Mouse (Mus musculus) left cerebral cortex, postnatal 10 days (tissue): ENCODE measurements around the gene Zp3. TPM values are rescaled to one million over a fixed set of nuclear protein-coding genes. Genes with fewer than 3 reads are reported as not detected.

ENCODE experiments used
- DNase-seq, 2 experiments: peaks; one replicate each; pipeline ENCODE4 v3.0.0; 2021 to 2022; ENCODE audit warnings: low spot score in 2 of 2, mixed read lengths in 1 of 2; ENCODE audit errors: extremely low spot score in 1 of 2
- intact Hi-C: fragments of 180-260 bp; cut with DNase I; formaldehyde crosslinking; loops from one replicate; pipeline ENCODE4 v1.15.1; 2025
- total RNA-seq, 2 experiments: library from RNA; stranded (reverse); gene quantifications; 2 replicates each; pipeline ENCODE4 v1.2.3; 2021

The Zp3 gene
- total RNA-seq, 2 experiments from 2014 or later = not detected

GRCm38 (mm10) chr5:135994335-135994724 lies 14.4 kb downstream of the Zp3 start:
- intact Hi-C loops = no loop called here
- DNase-seq = no peak

- intact Hi-C loops = no loop called here
- peak; percentile 91 to 93 for DNase-seq
Measured at GRCm38 (mm10) chr5:135994725-135995687, 15.1 kb downstream of the Zp3 start, which contains the start of gene Dtx2. TSS of gene Dtx2 (plus strand) at chr5:135994800.

- DNase-seq = no peak
- intact Hi-C loops = no loop called here
Measured at GRCm38 (mm10) chr5:135996162-135996561, 16.3 kb downstream of the Zp3 start.

GRCm38 (mm10) chr5:136001222-136001621 lies 21.3 kb downstream of the Zp3 start:
- intact Hi-C loops = no loop called here
- no peak for DNase-seq

GRCm38 (mm10) chr5:136002325-136002724 lies 22.4 kb downstream of the Zp3 start:
- DNase-seq = no peak
- intact Hi-C loops = no loop called here

- DNase-seq = no peak
- intact Hi-C loops = no loop called here
Measured at GRCm38 (mm10) chr5:136002751-136003151, 22.9 kb downstream of the Zp3 start.

- DNase-seq = no peak
Measured at GRCm38 (mm10) chr5:136004537-136004936, 24.6 kb downstream of the Zp3 start.

GRCm38 (mm10) chr5:136007745-136008144 lies 27.8 kb downstream of the Zp3 start:
- no peak for DNase-seq
- intact Hi-C loops = no loop called here

More at GRCm38 (mm10) chr5:136004537-136004936, 24.6 kb downstream of the Zp3 start:
- intact Hi-C loops = no loop called here

- intact Hi-C loops = no loop called here
- DNase-seq = no peak
Measured at GRCm38 (mm10) chr5:136014877-136015276, 35.0 kb downstream of the Zp3 start.

- intact Hi-C loops = no loop called here
- DNase-seq = no peak
Measured at GRCm38 (mm10) chr5:136015586-136015985, 35.7 kb downstream of the Zp3 start.

GRCm38 (mm10) chr5:136016014-136016876 lies 36.3 kb downstream of the Zp3 start:
- no peak for DNase-seq
- intact Hi-C loops = no loop called here

- intact Hi-C loops = no loop called here
- no peak for DNase-seq
Measured at GRCm38 (mm10) chr5:136017262-136017661, 37.4 kb downstream of the Zp3 start.

GRCm38 (mm10) chr5:136018726-136019125 lies 38.8 kb downstream of the Zp3 start:
- intact Hi-C loops = no loop called here
- DNase-seq = no peak

- no peak for DNase-seq
- intact Hi-C loops = no loop called here
Measured at GRCm38 (mm10) chr5:136019907-136020306, 40.0 kb downstream of the Zp3 start.

GRCm38 (mm10) chr5:136025712-136026111 lies 45.8 kb downstream of the Zp3 start:
- no peak for DNase-seq
- intact Hi-C loops = no loop called here

GRCm38 (mm10) chr5:136026859-136027258 lies 47.0 kb downstream of the Zp3 start:
- intact Hi-C loops = no loop called here
- no peak for DNase-seq

- intact Hi-C loops = no loop called here
- no peak for DNase-seq
Measured at GRCm38 (mm10) chr5:136027612-136028311, 47.9 kb downstream of the Zp3 start.

GRCm38 (mm10) chr5:136034868-136035267 lies 55.0 kb downstream of the Zp3 start:
- intact Hi-C loops = no loop called here

GRCm38 (mm10) chr5:136035285-136035684 lies 55.4 kb downstream of the Zp3 start:
- intact Hi-C loops = no loop called here
- DNase-seq = no peak

More at GRCm38 (mm10) chr5:136034868-136035267, 55.0 kb downstream of the Zp3 start:
- no peak for DNase-seq
